Mouse (Mus musculus): ENCODE results near the gene Klk1b27.
"Not testable (repeated sequence)": the region's sequence is repeated elsewhere in the genome, so short reads cannot be mapped to it uniquely, and the experiment has no call there.

Gene Klk1b27

GRCm38 (mm10) chr7:44051990-44052389 is at the start of gene Klk1b27:
TSS of gene Klk1b27 (plus strand) at chr7:44052290.
- not testable (repeated sequence) for DNase-seq

- no peak for DNase-seq
Measured at GRCm38 (mm10) chr7:44004847-44005246, 47.2 kb upstream of the Klk1b27 start.

DNA sequence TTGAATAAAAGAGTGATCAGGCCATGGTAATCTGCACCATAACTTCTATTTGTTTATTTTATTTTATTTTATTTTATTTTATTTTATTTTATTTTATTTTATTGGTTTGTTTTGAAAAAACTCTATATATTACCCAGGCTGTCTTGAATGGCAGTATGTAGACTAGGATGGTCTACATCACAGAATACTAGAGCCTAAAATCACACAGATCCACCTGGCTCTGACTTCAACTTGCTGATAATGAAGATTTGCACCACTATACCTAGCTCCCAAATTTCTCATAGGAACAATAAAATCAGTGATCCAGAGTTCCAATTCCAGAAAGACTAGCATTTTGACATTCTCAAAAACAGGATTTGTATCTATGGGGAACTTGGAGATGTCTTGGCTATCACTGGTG is 40.2 kb upstream of the Klk1b27 start, which contains the start of gene Klk1b26:
Gene Klk1b26 (plus strand): TSS at position 301 of the 400 bp plus-strand sequence.
- not testable (repeated sequence) for DNase-seq

DNA sequence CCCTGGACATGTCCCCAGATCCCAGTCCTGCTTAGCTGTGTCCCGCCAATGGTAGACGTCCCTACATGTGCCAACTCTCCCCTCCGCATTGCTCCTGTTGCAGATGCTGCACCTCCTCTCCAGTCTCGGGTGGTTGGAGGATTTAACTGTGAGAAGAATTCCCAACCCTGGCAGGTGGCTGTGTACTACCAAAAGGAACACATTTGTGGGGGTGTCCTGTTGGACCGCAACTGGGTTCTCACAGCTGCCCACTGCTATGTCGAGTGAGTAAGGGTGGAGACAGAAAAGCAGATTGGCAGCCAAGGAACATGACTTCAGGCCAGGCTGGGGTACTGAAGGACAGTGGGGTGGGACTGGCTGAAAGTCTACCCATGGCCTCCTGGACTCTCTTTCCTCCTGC is 37.4 kb upstream of the Klk1b27 start:
- DNase-seq, result not testable (repeated sequence)

DNA sequence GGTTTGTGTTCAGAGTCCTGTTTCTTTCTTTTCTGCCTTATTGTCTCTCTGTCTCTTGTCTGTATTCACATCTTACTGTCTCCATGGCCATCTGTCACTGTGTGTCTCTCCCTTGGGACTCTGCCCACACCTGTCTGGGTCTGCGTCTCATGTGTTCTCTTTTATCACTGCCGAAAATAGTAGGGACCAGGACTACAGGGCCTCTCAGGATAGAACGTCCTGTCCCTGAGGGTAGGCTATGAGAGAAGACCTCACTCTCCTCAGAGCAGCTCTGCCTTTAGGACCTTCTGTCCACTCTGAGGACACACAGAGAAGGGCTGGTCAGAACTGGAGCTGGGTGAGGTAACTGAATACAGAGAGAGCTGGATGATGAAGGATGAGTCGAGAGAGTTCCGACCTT is 37.0 kb upstream of the Klk1b27 start:
- DNase-seq, result no peak

DNA sequence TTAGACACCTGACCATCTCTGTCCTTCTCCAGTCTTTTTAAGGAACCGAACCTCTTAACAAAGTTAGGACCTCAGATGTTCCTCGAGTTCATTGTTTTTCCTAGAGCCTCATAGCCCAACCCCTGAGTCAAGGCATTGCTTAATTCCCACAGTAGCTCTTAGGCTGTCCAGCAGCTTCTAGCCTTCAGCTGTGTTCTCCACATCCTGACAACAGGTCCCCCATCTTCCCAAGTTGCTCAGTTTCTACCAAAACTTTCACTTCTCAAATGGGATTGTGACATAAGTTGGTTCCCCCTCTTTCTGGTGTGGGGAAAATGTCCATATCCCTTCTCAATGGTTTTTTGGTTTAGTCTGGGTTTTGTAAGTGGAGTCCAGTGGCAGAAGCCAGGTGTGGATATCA is 20.0 kb downstream of the Klk1b27 start:
- no peak for DNase-seq

DNA sequence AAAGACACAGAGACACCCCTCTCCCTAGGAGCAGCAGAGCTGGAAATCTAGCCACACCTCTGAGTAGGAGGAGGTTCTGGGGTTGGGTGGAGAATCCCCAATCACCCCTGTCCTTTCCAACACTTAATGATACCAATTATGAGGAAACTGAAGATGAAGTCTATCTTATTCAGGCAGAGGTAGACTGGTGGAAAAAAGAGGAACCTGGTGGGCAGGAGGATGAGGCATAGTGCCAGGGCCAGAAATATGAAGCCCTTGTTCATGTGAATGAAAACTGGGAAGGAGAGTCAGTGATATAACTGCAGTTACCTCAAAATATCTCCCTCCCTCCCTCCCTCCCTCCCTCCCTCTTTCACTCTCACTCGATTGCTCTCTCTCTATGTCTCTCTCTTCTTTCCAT is 25.6 kb downstream of the Klk1b27 start:
- DNase-seq, result no peak

DNA sequence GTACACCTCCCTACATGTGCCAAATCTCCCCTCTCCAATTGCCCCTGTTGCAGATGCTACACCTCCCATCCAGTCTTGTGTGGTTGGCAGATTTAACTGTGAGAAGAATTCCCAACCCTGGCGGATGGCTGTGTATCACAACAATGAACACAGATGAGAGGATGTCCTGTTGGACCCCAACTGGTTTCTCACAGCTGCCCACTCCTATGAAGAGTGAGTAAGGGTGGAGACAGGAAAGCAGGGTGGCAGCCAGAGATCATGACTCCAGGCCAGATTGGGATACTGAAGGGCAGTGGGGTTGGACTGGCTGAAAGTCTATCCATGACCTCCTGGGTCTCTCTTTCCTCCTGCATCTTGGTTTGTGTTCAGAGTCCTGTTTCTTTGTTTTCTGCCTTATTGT is 44.0 kb downstream of the Klk1b27 start:
- no peak for DNase-seq

- DNase-seq, result not testable (repeated sequence)
Measured at GRCm38 (mm10) chr7:44102028-44102427, 49.9 kb downstream of the Klk1b27 start, which contains the start of gene Klk1b21. TSS of gene Klk1b21 (plus strand) at chr7:44102328.
